9 mouse cellular contexts compared by ENCODE assay signal in the genomic region with DNA sequence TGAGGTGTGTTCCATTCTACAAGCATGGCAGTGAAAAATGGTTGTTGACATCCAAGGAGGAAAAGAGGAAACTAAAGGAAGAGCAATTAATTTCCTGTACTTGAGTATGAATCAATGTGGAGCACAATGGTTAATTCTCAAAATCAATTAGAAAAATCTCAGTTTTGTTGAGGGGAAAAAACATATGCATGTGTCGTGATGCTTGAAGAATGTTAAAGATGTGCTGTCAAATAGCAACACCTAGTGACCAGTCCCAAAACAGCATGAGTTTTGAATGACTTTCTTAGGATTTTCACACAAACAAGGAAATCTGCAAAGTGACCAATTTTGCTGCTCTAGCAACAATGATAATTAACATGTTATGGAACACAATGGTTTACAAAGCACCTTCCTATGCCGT. TPM values are rescaled to one million over a fixed set of nuclear protein-coding genes. Genes with fewer than 3 reads are reported as not detected.
DNase-seq lines count a peak whose midpoint lies in the region; ATAC-seq and TF ChIP-seq lines count a peak whose summit lies in the region.
"Had no signal": no experiment of that assay in that cellular context is flagged by ENCODE, and none has a peak within 500 bp of the region (broad histone marks: within the 10 kb centered on the region; RNA-seq: fewer than 3 reads in every experiment).

No protein-coding gene starts in this region.

- CTCF ChIA-PET in Patski (lab: Charles Lee), result interaction anchor here (1.1 to 1.7 kb wide), 2 partner anchors 199 to 247 kb away, joined by 3 to 6 read pairs; no protein-coding TSS in a partner anchor

- no peak for ATAC-seq in forebrain, embryonic 14.5 days
- ATAC-seq in forebrain, embryonic 11.5 days (replicated peaks; ENCODE audit: low FRiP score), result no peak
- no peak for ATAC-seq in limb, embryonic 14.5 days (ENCODE audit: low FRiP score, low read depth)
- ATAC-seq in Patski, result no peak

- no peaks in the 10 kb centered on the region for H3K4me1 ChIP-seq in forebrain, embryonic 14.5 days (ENCODE audit: control insufficient read depth, insufficient read depth, low read length)
- no peaks in the 10 kb centered on the region for H3K4me1 ChIP-seq in forebrain, embryonic 11.5 days (replicated peaks; ENCODE audit: control insufficient read depth, insufficient read depth, low read length)
- peaks cover 6% of the 10 kb centered on the region; the same call in 1 of the 2 replicates for H3K4me1 ChIP-seq in limb, embryonic 14.5 days (ENCODE audit: control insufficient read depth, insufficient read depth, low read length)
- H3K4me1 ChIP-seq in limb, embryonic 10.5 days, result peaks cover 4% of the 10 kb centered on the region; the same call in 1 of the 2 replicates
- H3K4me1 ChIP-seq: heart, embryonic 15.5 days had no signal

- DNase-seq in forebrain, embryonic 14.5 days (ENCODE audit: low spot score), result peak; percentile 74
- DNase-seq in forebrain, embryonic 11.5 days (ENCODE audit: low spot score), result no peak
- DNase-seq in limb, embryonic 14.5 days (ENCODE audit: low spot score), result peak; percentile 54
- DNase-seq in limb, embryonic 10.5 days (ENCODE audit: low spot score), result no peak
- no peak for DNase-seq in Patski (ENCODE audit: low read depth, low spot score)
- DNase-seq in left cerebral cortex, postnatal 14 days (ENCODE audit: low spot score in 2 of 2), result peak; percentile 47 to 60
- no peak for DNase-seq in testis, postnatal 14 days (ENCODE audit: low spot score)
- DNase-seq in adrenal gland, postnatal 14 days, result no peak

- 33% methylated on average over 2 of the region's 2 CpGs for WGBS in forebrain, embryonic 14.5 days
- WGBS in forebrain, embryonic 11.5 days, result 39% methylated on average over 2 of the region's 2 CpGs
- WGBS in limb, embryonic 14.5 days, result 18% methylated on average over 2 of the region's 2 CpGs
- WGBS in limb, embryonic 10.5 days, result 32% methylated on average over 2 of the region's 2 CpGs

- TF ChIP-seq POLR2A in limb, embryonic 14.5 days (IDR thresholded peaks at IDR 0.05; ENCODE audit: borderline replicate concordance, extremely low read depth, insufficient read depth, insufficient read length), result no peak

- no peak overlapping the region for H3K9ac ChIP-seq in forebrain, embryonic 14.5 days (ENCODE audit: low read length)
- H3K9ac ChIP-seq in forebrain, embryonic 11.5 days (ENCODE audit: low read length), result no peak overlapping the region
- no peak overlapping the region for H3K9ac ChIP-seq in limb, embryonic 14.5 days (ENCODE audit: low read depth, low read length, severe bottlenecking)
- H3K9ac ChIP-seq: heart, embryonic 15.5 days had no signal

- in situ Hi-C loops in Patski (cut with MboI; ENCODE audit: low pct_unique_long_range_greater_than_20kb), result loop anchor here (5.0 kb wide), 1 partner anchor 681 kb away; no protein-coding TSS in a partner anchor

- POLR2A ChIA-PET in Patski (lab: Charles Lee), result no interaction called here

- no peak overlapping the region for H3K27ac ChIP-seq in forebrain, embryonic 14.5 days (ENCODE audit: low read depth, low read length)
- H3K27ac ChIP-seq in forebrain, embryonic 11.5 days (ENCODE audit: low read depth, low read length), result no peak overlapping the region
- H3K27ac ChIP-seq in limb, embryonic 14.5 days (replicated peaks; ENCODE audit: low read depth, low read length), result no peak overlapping the region
- H3K27ac ChIP-seq in limb, embryonic 10.5 days, result no peak overlapping the region
- H3K27ac ChIP-seq: heart, embryonic 15.5 days had no signal

- H3K9me3 ChIP-seq in forebrain, embryonic 14.5 days (replicated peaks; ENCODE audit: control insufficient read depth, low read length), result no peaks in the 10 kb centered on the region
- H3K9me3 ChIP-seq in forebrain, embryonic 11.5 days (ENCODE audit: control insufficient read depth, low read length), result no peaks in the 10 kb centered on the region
- no peaks in the 10 kb centered on the region for H3K9me3 ChIP-seq in limb, embryonic 14.5 days (ENCODE audit: control insufficient read depth, low read length)
- no peaks in the 10 kb centered on the region for H3K9me3 ChIP-seq in limb, embryonic 10.5 days (replicated peaks)
- H3K9me3 ChIP-seq: heart, embryonic 15.5 days had no signal

- no peak overlapping the region for H3K4me3 ChIP-seq in forebrain, embryonic 14.5 days (ENCODE audit: low read depth, low read length)
- H3K4me3 ChIP-seq in forebrain, embryonic 11.5 days (ENCODE audit: low read depth, low read length), result no peak overlapping the region
- H3K4me3 ChIP-seq in limb, embryonic 14.5 days (replicated peaks; ENCODE audit: low read length), result no peak overlapping the region
- H3K4me3 ChIP-seq in limb, embryonic 10.5 days, result no peak overlapping the region
- H3K4me3 ChIP-seq: heart, embryonic 15.5 days had no signal

- no peaks in the 10 kb centered on the region for H3K36me3 ChIP-seq in forebrain, embryonic 14.5 days (ENCODE audit: control insufficient read depth, insufficient read depth, low read length)
- H3K36me3 ChIP-seq in forebrain, embryonic 11.5 days (ENCODE audit: control insufficient read depth, insufficient read depth, low read length), result no peaks in the 10 kb centered on the region
- no peaks in the 10 kb centered on the region for H3K36me3 ChIP-seq in limb, embryonic 14.5 days (ENCODE audit: control insufficient read depth, insufficient read depth, low read length)
- no peaks in the 10 kb centered on the region for H3K36me3 ChIP-seq in limb, embryonic 10.5 days
- H3K36me3 ChIP-seq: heart, embryonic 15.5 days had no signal

- intact Hi-C loops in left cerebral cortex, postnatal 14 days (cut with DNase I), result loop anchor here (5.0 kb wide), 1 partner anchor 681 kb away; no protein-coding TSS in a partner anchor

- H3K4me2 ChIP-seq in forebrain, embryonic 14.5 days (ENCODE audit: low read length), result no peak overlapping the region
- H3K4me2 ChIP-seq in forebrain, embryonic 11.5 days (ENCODE audit: low read depth, low read length, severe bottlenecking), result no peak overlapping the region
- no peak overlapping the region for H3K4me2 ChIP-seq in limb, embryonic 14.5 days (replicated peaks; ENCODE audit: low read depth, low read length, severe bottlenecking)
- H3K4me2 ChIP-seq: heart, embryonic 15.5 days had no signal

- no peaks in the 10 kb centered on the region for H3K27me3 ChIP-seq in forebrain, embryonic 14.5 days (replicated peaks; ENCODE audit: control insufficient read depth, insufficient read depth, low read length)
- no peaks in the 10 kb centered on the region for H3K27me3 ChIP-seq in forebrain, embryonic 11.5 days (ENCODE audit: control insufficient read depth, insufficient read depth, low read length)
- H3K27me3 ChIP-seq in limb, embryonic 14.5 days (ENCODE audit: control insufficient read depth, insufficient read depth, low read length), result no peaks in the 10 kb centered on the region
- H3K27me3 ChIP-seq in limb, embryonic 10.5 days (ENCODE audit: low read depth, poor library complexity, severe bottlenecking), result no peaks in the 10 kb centered on the region
- peaks cover under 1% of the 10 kb centered on the region for H3K27me3 ChIP-seq in Patski
- H3K27me3 ChIP-seq: heart, embryonic 15.5 days had no signal

- peak; percentile 66 for TF ChIP-seq CTCF in Patski (IDR thresholded peaks at IDR 0.05)

RNA-seq across cellular contexts. Expression of gene Disp1, which starts 16.6 kb away (rescaled TPM):
- polyA plus RNA-seq in forebrain, embryonic 14.5 days (2014; fragmentation: Nextera tagmentation; extraction: Ambion mirVana), result 4.4 and 5.5 TPM in 2 replicates
- polyA plus RNA-seq in forebrain, embryonic 11.5 days (2014; fragmentation: Nextera tagmentation; extraction: Ambion mirVana), result 11.3 and 11.4 TPM in 2 replicates
- polyA plus RNA-seq in limb, embryonic 14.5 days (2012; rRNA removed), result 47.3 and 62.7 TPM in 2 replicates
- 34.7 and 37.9 TPM in 2 replicates for polyA plus RNA-seq in limb, embryonic 14.5 days (2014; fragmentation: Nextera tagmentation; extraction: Ambion mirVana)
- 21.8 and 23.1 TPM in 2 replicates for polyA plus RNA-seq in limb, embryonic 10.5 days (2016; fragmentation: Nextera tagmentation; extraction: Ambion mirVana)
- polyA plus RNA-seq in Patski (2021), result 18.1 TPM
- 1 to 10 TPM; 5.1 to 5.9 TPM for total RNA-seq in left cerebral cortex, postnatal 14 days (2021)
- 12.5 and 13.4 TPM in 2 replicates for total RNA-seq in adrenal gland, postnatal 14 days (2021)

RNA-seq across cellular contexts. Expression of gene Aida, which starts 58.5 kb away (rescaled TPM):
- polyA plus RNA-seq in forebrain, embryonic 14.5 days (2014; fragmentation: Nextera tagmentation; extraction: Ambion mirVana), result 37.0 and 40.0 TPM in 2 replicates
- polyA plus RNA-seq in forebrain, embryonic 11.5 days (2014; fragmentation: Nextera tagmentation; extraction: Ambion mirVana), result 33.6 and 35.4 TPM in 2 replicates
- polyA plus RNA-seq in limb, embryonic 14.5 days (2012; rRNA removed), result 87.3 and 93.3 TPM in 2 replicates
- 31.9 and 34.9 TPM in 2 replicates for polyA plus RNA-seq in limb, embryonic 14.5 days (2014; fragmentation: Nextera tagmentation; extraction: Ambion mirVana)
- 45.1 and 45.7 TPM in 2 replicates for polyA plus RNA-seq in limb, embryonic 10.5 days (2016; fragmentation: Nextera tagmentation; extraction: Ambion mirVana)
- polyA plus RNA-seq in Patski (2021), result 46.9 TPM
- 10 to 100 TPM; 45.6 to 48.4 TPM for total RNA-seq in left cerebral cortex, postnatal 14 days (2021)
- total RNA-seq in adrenal gland, postnatal 14 days (2021), result 51.3 and 53.4 TPM in 2 replicates

RNA-seq across cellular contexts. Expression of gene Brox, which starts 59.2 kb away (rescaled TPM):
- 109 and 126 TPM in 2 replicates for polyA plus RNA-seq in forebrain, embryonic 14.5 days (2014; fragmentation: Nextera tagmentation; extraction: Ambion mirVana)
- polyA plus RNA-seq in forebrain, embryonic 11.5 days (2014; fragmentation: Nextera tagmentation; extraction: Ambion mirVana), result 56.5 and 60.9 TPM in 2 replicates
- 33.5 and 37.8 TPM in 2 replicates for polyA plus RNA-seq in limb, embryonic 14.5 days (2012; rRNA removed)
- polyA plus RNA-seq in limb, embryonic 14.5 days (2014; fragmentation: Nextera tagmentation; extraction: Ambion mirVana), result 41.7 and 42.3 TPM in 2 replicates
- polyA plus RNA-seq in limb, embryonic 10.5 days (2016; fragmentation: Nextera tagmentation; extraction: Ambion mirVana), result 29.8 and 35.1 TPM in 2 replicates
- 58.9 TPM for polyA plus RNA-seq in Patski (2021)
- total RNA-seq in left cerebral cortex, postnatal 14 days (2021), result 10 to 100 TPM; 56.3 to 58.6 TPM
- 48.2 and 51.8 TPM in 2 replicates for total RNA-seq in adrenal gland, postnatal 14 days (2021)

Comparison
In these comparisons a context has a peak if more than half of its experiments do, and no peak if none do; other contexts are left out.
1. DNase-seq: peak in forebrain, embryonic 14.5 days (single experiment), limb, embryonic 14.5 days (single experiment) and left cerebral cortex, postnatal 14 days (2 of 2); none in forebrain, embryonic 11.5 days (single experiment), limb, embryonic 10.5 days (single experiment), Patski (single experiment), testis, postnatal 14 days (single experiment) and adrenal gland, postnatal 14 days (single experiment).